Mouse (Mus musculus): ENCODE data around the gene Bcl6. TPM values are rescaled to one million over a fixed set of nuclear protein-coding genes. Genes with fewer than 3 reads are reported as not detected.

The Bcl6 gene
- total and polyA plus RNA-seq, 3 experiments, result 0.20 to 0.60 (median 0.25) TPM

DNA sequence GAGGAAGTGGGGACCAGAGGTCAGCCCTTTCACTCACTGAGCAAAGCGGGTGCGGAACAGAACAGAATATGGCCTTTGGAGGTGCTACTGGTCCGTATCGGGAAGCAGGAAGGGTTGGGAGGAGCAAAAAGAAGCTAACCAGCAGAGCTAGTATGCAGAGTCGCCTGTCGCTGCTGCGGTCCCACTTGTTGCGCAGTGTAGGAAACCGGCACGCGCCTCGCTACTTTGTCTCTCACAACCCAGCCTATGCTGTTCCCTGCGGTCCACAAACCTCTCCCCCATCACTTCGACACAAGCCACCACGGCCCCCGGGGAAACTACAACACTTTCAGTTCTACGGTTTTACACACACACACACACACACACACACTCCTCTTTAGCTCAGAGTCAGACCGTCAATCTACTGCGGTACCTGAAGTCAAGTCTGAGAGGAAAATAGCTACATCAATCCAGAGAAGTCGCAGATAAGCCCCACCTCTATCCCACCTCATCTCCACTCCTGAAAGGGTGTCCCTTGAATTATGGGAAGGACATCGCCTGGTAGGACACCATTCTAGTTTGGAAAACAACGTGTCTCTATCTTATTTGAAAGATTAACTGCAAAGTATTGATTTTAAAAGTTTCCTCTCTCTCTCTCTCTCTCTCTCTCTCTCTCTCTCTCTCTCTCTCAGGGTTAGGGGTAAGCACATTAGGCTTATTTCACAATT lies 3.7 kb downstream of the Bcl6 start:
- Histone ChIP-seq H3K79me2 (replicated peaks; ENCODE audit: control insufficient read depth, extremely low read depth, insufficient read depth, poor library complexity, severe bottlenecking) (no peaks in the 10 kb centered on the region), H3K4me3 (replicated peaks in 1 of 3; ENCODE audit: low read depth in 2 of 3, low read length in 2 of 3, poor library complexity in 1 of 3) (peak overlapping the region; percentile 18 to 41 (median 23)), H3K4me2 (ENCODE audit: insufficient read depth, low read depth, poor library complexity, severe bottlenecking) (peak overlapping the region; percentile 98), H3K9me3 (replicated peaks; ENCODE audit: low read length) (no peaks in the 10 kb centered on the region), H3K9ac (ENCODE audit: insufficient read depth, low read depth) (no peak overlapping the region; the same call in 1 of the 2 replicates), H3K27ac (ENCODE audit: insufficient read depth, low read depth) (no peak overlapping the region), H3K36me3 (replicated peaks in 1 of 2; ENCODE audit: control insufficient read depth in 1 of 2, insufficient read depth in 1 of 2, low read length in 1 of 2) (no peaks in the 10 kb centered on the region), H3K4me1 (ENCODE audit: control insufficient read depth in 1 of 2, insufficient read depth in 2 of 2) (peaks cover 6 to 32% of the 10 kb centered on the region in 2 experiments), H3K27me3 (replicated peaks) (peaks cover 46% of the 10 kb centered on the region)
- dilution Hi-C loops (cut with MboI; ENCODE audit: extremely low pct_ligation_motif_present, extremely low pct_unique_long_range_greater_than_20kb, low sequenced_read_pairs), result no loop called here
- TF ChIP-seq ZKSCAN1 (IDR thresholded peaks at IDR 0.05; ENCODE audit: borderline replicate concordance, low read depth, low read length) (no peak), ZNF384 (IDR thresholded peaks at IDR 0.05; ENCODE audit: low read depth, low read length) (no peak), POLR2A (IDR thresholded peaks at IDR 0.05; ENCODE audit: low read depth, low read length) (no peak), GABPA (IDR thresholded peaks at IDR 0.05; ENCODE audit: insufficient replicate concordance, low read depth, low read length) (no peak), TCF12 (IDR thresholded peaks at IDR 0.05; ENCODE audit: low read depth, low read length) (no peak), JUND (conservative IDR thresholded peaks at IDR 0.05; ENCODE audit: low read depth, low read length) (no peak), IRF4 (IDR thresholded peaks at IDR 0.05; ENCODE audit: low read depth, low read length) (peak; percentile 62), MXI1 (IDR thresholded peaks at IDR 0.05; ENCODE audit: low read depth, low read length) (no peak), EP300 (IDR thresholded peaks at IDR 0.05; ENCODE audit: low read length) (peak; percentile 14; the same call in 1 of the 2 replicates), ZC3H11A (IDR thresholded peaks at IDR 0.05; ENCODE audit: low read depth, low read length) (no peak), CHD1 (IDR thresholded peaks at IDR 0.05; ENCODE audit: low read depth, low read length) (no peak), USF1 (IDR thresholded peaks at IDR 0.05; ENCODE audit: low read depth, low read length) (no peak), MAZ (IDR thresholded peaks at IDR 0.05; ENCODE audit: low read depth, low read length) (no peak), ELF1 (IDR thresholded peaks at IDR 0.05; ENCODE audit: low read depth, low read length) (no peak), SIN3A (IDR thresholded peaks at IDR 0.05; ENCODE audit: low read length) (no peak), RCOR1 (conservative IDR thresholded peaks at IDR 0.05; ENCODE audit: low read depth, low read length) (no peak), NRF1 (IDR thresholded peaks at IDR 0.05; ENCODE audit: low read depth, low read length) (no peak), ETS1 (conservative IDR thresholded peaks at IDR 0.05; ENCODE audit: low read depth, low read length) (no peak), MYC (IDR thresholded peaks at IDR 0.05; ENCODE audit: low read depth, low read length) (no peak), POLR2AphosphoS2 (IDR thresholded peaks at IDR 0.05; ENCODE audit: low read depth, low read length) (no peak), NELFE (IDR thresholded peaks at IDR 0.05; ENCODE audit: low read depth, low read length) (no peak), ZMIZ1 (IDR thresholded peaks at IDR 0.05; ENCODE audit: low read depth, low read length) (no peak), MEF2A (IDR thresholded peaks at IDR 0.05; ENCODE audit: borderline replicate concordance, low read depth, low read length) (no peak), UBTF (IDR thresholded peaks at IDR 0.05; ENCODE audit: low read depth, low read length) (no peak), E2F4 (IDR thresholded peaks at IDR 0.05; ENCODE audit: insufficient replicate concordance, low read depth, low read length) (no peak), CHD2 (IDR thresholded peaks at IDR 0.05; ENCODE audit: low read length) (no peak), MAFK (IDR thresholded peaks at IDR 0.05; ENCODE audit: insufficient replicate concordance, low read length) (0 out of 2 replicates have a peak, but pooled peaks have one; percentile 30), CTCF (conservative IDR thresholded peaks at IDR 0.05 in 1 of 2, IDR thresholded peaks at IDR 0.05 in 1 of 2; ENCODE audit: low read depth in 2 of 2, low read length in 2 of 2) (no peak), USF2 (conservative IDR thresholded peaks at IDR 0.05; ENCODE audit: low read depth, low read length) (no peak), BHLHE40 (IDR thresholded peaks at IDR 0.05; ENCODE audit: low read depth, low read length) (peak; percentile 55), SMC3 (IDR thresholded peaks at IDR 0.05; ENCODE audit: low read depth, low read length) (no peak; the same call in 1 of the 2 replicates), PAX5 (IDR thresholded peaks at IDR 0.05; ENCODE audit: low read length) (no peak), MAX (IDR thresholded peaks at IDR 0.05; ENCODE audit: low read length) (peak; percentile 32; the same call in 1 of the 2 replicates), KAT2A (IDR thresholded peaks at IDR 0.05; ENCODE audit: insufficient replicate concordance, low read length) (no peak)
- peak; percentile 65 for DNase-seq (ENCODE audit: extremely low read depth)
- in situ Hi-C loops (cut with MboI; ENCODE audit: low pct_ligation_motif_present, low pct_unique_long_range_greater_than_20kb, low sequenced_read_pairs), result loop anchor here (5.0 to 25.0 kb wide), 5 partner anchors 652 to 1277 kb away; no protein-coding TSS in a partner anchor
